Mouse (Mus musculus) bone marrow macrophage, adult 2 months (primary cell): ENCODE measurements around the gene Col1a2.

Experiments
- CTCF ChIP-seq: IDR thresholded peaks from 2 replicates; pipeline ENCODE4 v1.5.1; 2012; ENCODE audit warnings: low read depth, mild to moderate bottlenecking, low read length, moderate library complexity
- POLR2A ChIP-seq: IDR thresholded peaks from 2 replicates; pipeline ENCODE4 v1.6.1; 2012; ENCODE audit warnings: mild to moderate bottlenecking, low read depth, low read length, borderline replicate concordance

DNA sequence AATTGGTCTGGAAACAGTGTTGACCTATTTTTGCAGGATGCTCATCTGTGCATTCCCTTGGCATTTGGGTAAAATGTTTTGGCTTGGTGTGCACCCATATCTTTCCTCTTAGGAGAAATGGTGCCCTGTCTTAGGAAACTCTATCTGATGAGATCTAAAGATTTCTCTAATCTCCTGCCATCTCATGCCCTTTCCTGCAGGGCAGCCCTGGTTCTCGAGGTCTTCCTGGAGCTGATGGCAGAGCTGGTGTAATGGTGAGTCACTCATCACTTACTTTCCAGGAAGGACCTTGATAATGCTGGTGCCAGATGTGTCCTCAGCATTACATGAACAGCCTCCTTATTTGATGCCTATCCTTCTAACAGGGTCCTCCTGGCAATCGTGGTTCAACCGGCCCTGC lies 16.4 kb downstream of the Col1a2 start:
- TF ChIP-seq CTCF (no peak), POLR2A (no peak)
